12 mouse cellular contexts compared by ENCODE assay signal in the genomic region with DNA sequence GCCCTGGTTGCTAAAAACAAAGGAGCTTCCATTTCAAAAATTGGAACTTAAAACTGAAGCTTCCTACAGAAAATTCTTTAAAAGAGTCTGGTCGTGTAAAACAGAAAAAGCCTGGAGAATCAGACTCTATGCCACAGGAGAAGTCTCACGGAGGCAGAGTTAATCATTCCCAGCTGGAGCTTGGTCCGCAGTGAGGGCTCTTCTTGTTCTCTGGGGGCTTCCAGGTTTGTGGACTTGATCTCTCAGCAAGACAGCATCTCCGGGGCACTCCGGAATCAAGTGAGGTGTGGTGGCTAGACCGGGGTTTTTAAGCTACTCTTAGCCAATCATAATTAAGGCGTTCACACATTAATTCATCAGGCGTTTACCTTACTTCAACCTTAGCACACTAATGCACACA. TPM values are rescaled to one million over a fixed set of nuclear protein-coding genes. Genes with fewer than 3 reads are reported as not detected.
DNase-seq lines count a peak whose midpoint lies in the region; ATAC-seq and TF ChIP-seq lines count a peak whose summit lies in the region.
"Had no signal": no experiment of that assay in that cellular context is flagged by ENCODE, and none has a peak within 500 bp of the region (broad histone marks: within the 10 kb centered on the region; RNA-seq: fewer than 3 reads in every experiment).

No protein-coding gene starts in this region.

- dilution Hi-C loops in CH12.LX (cut with MboI; ENCODE audit: extremely low pct_ligation_motif_present, extremely low pct_unique_long_range_greater_than_20kb, low sequenced_read_pairs): no loop called here

- H3K27ac ChIP-seq in heart, embryonic 13.5 days (replicated peaks): no peak overlapping the region
- H3K27ac ChIP-seq in CH12.LX (ENCODE audit: insufficient read depth, low read depth): no peak overlapping the region
- no peak overlapping the region for H3K27ac ChIP-seq in forebrain, embryonic 11.5 days (ENCODE audit: low read depth, low read length)
- no peak overlapping the region for H3K27ac ChIP-seq in limb, embryonic 12.5 days
- H3K27ac ChIP-seq: heart, adult 2 months had no signal

- no peaks in the 10 kb centered on the region for H3K79me2 ChIP-seq in CH12.LX (replicated peaks; ENCODE audit: control insufficient read depth, extremely low read depth, insufficient read depth, poor library complexity, severe bottlenecking)

- H3K9me3 ChIP-seq in heart, embryonic 13.5 days: no peaks in the 10 kb centered on the region
- no peaks in the 10 kb centered on the region for H3K9me3 ChIP-seq in CH12.LX (replicated peaks; ENCODE audit: low read length)
- no peaks in the 10 kb centered on the region for H3K9me3 ChIP-seq in forebrain, embryonic 11.5 days (ENCODE audit: control insufficient read depth, low read length)
- H3K9me3 ChIP-seq in limb, embryonic 12.5 days: no peaks in the 10 kb centered on the region

- no peaks in the 10 kb centered on the region for H3K27me3 ChIP-seq in heart, embryonic 13.5 days (replicated peaks)
- H3K27me3 ChIP-seq in CH12.LX (replicated peaks): no peaks in the 10 kb centered on the region
- H3K27me3 ChIP-seq in forebrain, embryonic 11.5 days (ENCODE audit: control insufficient read depth, insufficient read depth, low read length): no peaks in the 10 kb centered on the region
- H3K27me3 ChIP-seq in limb, embryonic 12.5 days: no peaks in the 10 kb centered on the region

- no peak for TF ChIP-seq POLR2A in CH12.LX (IDR thresholded peaks at IDR 0.05; ENCODE audit: low read depth, low read length)

- H3K4me3 ChIP-seq in heart, embryonic 13.5 days: no peak overlapping the region
- no peak overlapping the region for H3K4me3 ChIP-seq in CH12.LX (replicated peaks in 1 of 3; ENCODE audit: low read depth in 2 of 3, low read length in 2 of 3, poor library complexity in 1 of 3)
- H3K4me3 ChIP-seq in forebrain, embryonic 11.5 days (ENCODE audit: low read depth, low read length): no peak overlapping the region
- peak overlapping the region; percentile 12; the same call in 1 of the 2 replicates for H3K4me3 ChIP-seq in limb, embryonic 12.5 days (replicated peaks)
- H3K4me3 ChIP-seq: heart, adult 2 months; myocyte had no signal

- ATAC-seq in heart, embryonic 13.5 days (ENCODE audit: extremely low read depth, insufficient number of reproducible peaks, low FRiP score, low TSS enrichment): no peak
- no peak for ATAC-seq in forebrain, embryonic 11.5 days (replicated peaks; ENCODE audit: low FRiP score)
- no peak for ATAC-seq in limb, embryonic 12.5 days (ENCODE audit: insufficient number of reproducible peaks, insufficient read depth, low FRiP score, low TSS enrichment, low read depth)

- H3K36me3 ChIP-seq in heart, embryonic 13.5 days: no peaks in the 10 kb centered on the region
- no peaks in the 10 kb centered on the region for H3K36me3 ChIP-seq in CH12.LX (replicated peaks in 1 of 2; ENCODE audit: control insufficient read depth in 1 of 2, insufficient read depth in 1 of 2, low read length in 1 of 2)
- no peaks in the 10 kb centered on the region for H3K36me3 ChIP-seq in forebrain, embryonic 11.5 days (ENCODE audit: control insufficient read depth, insufficient read depth, low read length)
- no peaks in the 10 kb centered on the region for H3K36me3 ChIP-seq in limb, embryonic 12.5 days

- intact Hi-C loops in heart, postnatal 25 days (cut with DNase I): no loop called here

- DNase-seq in heart, postnatal 25 days (ENCODE audit: low spot score): no peak
- DNase-seq in CH12.LX (ENCODE audit: extremely low read depth): no peak
- peak; percentile 50 for DNase-seq in forebrain, embryonic 11.5 days (ENCODE audit: low spot score)
- DNase-seq in thymus, postnatal 25 days: no peak
- DNase-seq in layer of hippocampus, adult 9-10 months (ENCODE audit: low spot score): no peak
- DNase-seq in retina, postnatal 1 day: no peak
- DNase-seq: adrenal gland, postnatal 25 days; cerebellum, postnatal 36 days; heart, adult 2 months had no signal

- WGBS in heart, embryonic 13.5 days: 34% methylated on average over 8 of the region's 8 CpGs
- 36% methylated on average over 8 of the region's 8 CpGs for WGBS in forebrain, embryonic 11.5 days
- WGBS in limb, embryonic 12.5 days: 22% methylated on average over 8 of the region's 8 CpGs

- no peak for TF ChIP-seq EP300 in CH12.LX (IDR thresholded peaks at IDR 0.05; ENCODE audit: low read length)

- no peak for TF ChIP-seq RAD21 in CH12.LX (IDR thresholded peaks at IDR 0.05; ENCODE audit: low read depth, low read length)

- H3K9ac ChIP-seq in heart, embryonic 13.5 days: no peak overlapping the region
- no peak overlapping the region for H3K9ac ChIP-seq in CH12.LX (ENCODE audit: insufficient read depth, low read depth)
- no peak overlapping the region for H3K9ac ChIP-seq in forebrain, embryonic 11.5 days (ENCODE audit: low read length)
- H3K9ac ChIP-seq in limb, embryonic 12.5 days (replicated peaks): no peak overlapping the region

- H3K4me1 ChIP-seq in heart, embryonic 13.5 days: no peaks in the 10 kb centered on the region
- peaks cover 0 to 4% of the 10 kb centered on the region in 2 experiments; a peak in 1 of 4 replicates for H3K4me1 ChIP-seq in CH12.LX (ENCODE audit: control insufficient read depth in 1 of 2, insufficient read depth in 2 of 2)
- H3K4me1 ChIP-seq in forebrain, embryonic 11.5 days (replicated peaks; ENCODE audit: control insufficient read depth, insufficient read depth, low read length): no peaks in the 10 kb centered on the region
- H3K4me1 ChIP-seq in limb, embryonic 12.5 days (replicated peaks): no peaks in the 10 kb centered on the region; the same call in 1 of the 2 replicates

- TF ChIP-seq CTCF in CH12.LX (conservative IDR thresholded peaks at IDR 0.05 in 1 of 2, IDR thresholded peaks at IDR 0.05 in 1 of 2; ENCODE audit: low read depth in 2 of 2, low read length in 2 of 2): no peak

- H3K4me2 ChIP-seq in heart, embryonic 13.5 days: peak overlapping the region; percentile 55
- H3K4me2 ChIP-seq in CH12.LX (ENCODE audit: insufficient read depth, low read depth, poor library complexity, severe bottlenecking): peak overlapping the region; percentile 22; the same call in 1 of the 2 replicates
- H3K4me2 ChIP-seq in forebrain, embryonic 11.5 days (ENCODE audit: low read depth, low read length, severe bottlenecking): 0 out of 2 replicates have a peak overlapping the region, but pooled peaks have one; percentile 11
- H3K4me2 ChIP-seq in limb, embryonic 12.5 days: peak overlapping the region; percentile 42

- in situ Hi-C loops in CH12.LX (cut with MboI; ENCODE audit: low pct_ligation_motif_present, low pct_unique_long_range_greater_than_20kb, low sequenced_read_pairs): no loop called here

TF ChIP-seq in CH12.LX, 34 proteins besides CTCF, POLR2A, EP300 and RAD21:
- TF ChIP-seq ETS1 (conservative IDR thresholded peaks at IDR 0.05; ENCODE audit: low read depth, low read length) (no peak), USF2 (conservative IDR thresholded peaks at IDR 0.05; ENCODE audit: low read depth, low read length) (no peak), MXI1 (IDR thresholded peaks at IDR 0.05; ENCODE audit: low read depth, low read length) (no peak), MAZ (IDR thresholded peaks at IDR 0.05; ENCODE audit: low read depth, low read length) (no peak), UBTF (IDR thresholded peaks at IDR 0.05; ENCODE audit: low read depth, low read length) (no peak), RCOR1 (conservative IDR thresholded peaks at IDR 0.05; ENCODE audit: low read depth, low read length) (no peak), KAT2A (IDR thresholded peaks at IDR 0.05; ENCODE audit: insufficient replicate concordance, low read length) (no peak), ZC3H11A (IDR thresholded peaks at IDR 0.05; ENCODE audit: low read depth, low read length) (no peak), USF1 (IDR thresholded peaks at IDR 0.05; ENCODE audit: low read depth, low read length) (no peak), MAFK (IDR thresholded peaks at IDR 0.05; ENCODE audit: insufficient replicate concordance, low read length) (no peak), E2F4 (IDR thresholded peaks at IDR 0.05; ENCODE audit: insufficient replicate concordance, low read depth, low read length) (no peak), POLR2AphosphoS2 (IDR thresholded peaks at IDR 0.05; ENCODE audit: low read depth, low read length) (no peak), PAX5 (IDR thresholded peaks at IDR 0.05; ENCODE audit: low read length) (no peak), ZMIZ1 (IDR thresholded peaks at IDR 0.05; ENCODE audit: low read depth, low read length) (no peak), MYC (IDR thresholded peaks at IDR 0.05; ENCODE audit: low read depth, low read length) (no peak)
TF ChIP-seq in CH12.LX: peak in this region for 0.

RNA-seq across cellular contexts. Expression of a gene that starts 32.6 kb away (rescaled TPM):
- 8.6 and 9.1 TPM in 2 replicates for polyA plus RNA-seq in heart, embryonic 13.5 days (2015; fragmentation: Nextera tagmentation; extraction: Ambion mirVana)
- 1 to 10 TPM; 7.9 to 8.6 TPM for total RNA-seq in heart, postnatal 25 days (2021)
- 13.3 and 13.6 TPM in 2 replicates for total RNA-seq in CH12.LX (2012; rRNA removed)
- 23.0 and 23.1 TPM in 2 replicates for total RNA-seq in CH12.LX (2014; rRNA removed)
- polyA plus RNA-seq in CH12.LX (2012; ENCODE audit: insufficient read length, low read depth): 15.3 and 15.7 TPM in 2 replicates
- polyA plus RNA-seq in forebrain, embryonic 11.5 days (2014; fragmentation: Nextera tagmentation; extraction: Ambion mirVana): 25.1 and 25.6 TPM in 2 replicates
- 22.7 and 25.7 TPM in 2 replicates for polyA plus RNA-seq in limb, embryonic 12.5 days (2016; fragmentation: Nextera tagmentation; extraction: Ambion mirVana)
